Mouse (Mus musculus) adrenal gland, postnatal 14 days (tissue): ENCODE data around the gene Tln2. TPM values are rescaled to one million over a fixed set of nuclear protein-coding genes. Genes with fewer than 3 reads are reported as not detected.

Experiments used
- DNase-seq: peaks from one replicate; pipeline ENCODE4 v3.0.0; 2021; ENCODE audit warnings: mixed read lengths
- long read RNA-seq, 2 experiments: library from polyadenylated mRNA; stranded (forward); transcript quantifications; one replicate each; pipeline ENCODE4 v2.0.0; 2021
- total RNA-seq: library from RNA; stranded (reverse); gene quantifications from 2 replicates; pipeline ENCODE4 v1.2.3, GENCODE M21; 2021

Gene Tln2
- 24.6 and 27.1 TPM in 2 replicates for total RNA-seq
- long read RNA-seq, experiment 1, partial matches to known transcripts: 5 of 10 reads
- long read RNA-seq, experiment 1, other reads (novel, unspliced or antisense): 5 of 10 reads
- long read RNA-seq, experiment 2, partial matches to known transcripts: 4 of 9 reads
- long read RNA-seq, experiment 2, other reads (novel, unspliced or antisense): 5 of 9 reads

- DNase-seq: no peak
Observed at GRCm38 (mm10) chr9:67559603-67560002, at the start of gene Tln2. Gene Tln2 (minus strand): TSS chr9:67559703.

- DNase-seq: no peak
Observed at GRCm38 (mm10) chr9:67609226-67609625, 49.7 kb upstream of the Tln2 start.

- no peak for DNase-seq
Observed at GRCm38 (mm10) chr9:67607786-67608366, 48.4 kb upstream of the Tln2 start.

- no peak for DNase-seq
Observed at GRCm38 (mm10) chr9:67607268-67607667, 47.8 kb upstream of the Tln2 start.

GRCm38 (mm10) chr9:67605867-67606435 is 46.4 kb upstream of the Tln2 start:
- no peak for DNase-seq

GRCm38 (mm10) chr9:67604940-67605339 is 45.4 kb upstream of the Tln2 start:
- no peak for DNase-seq

- DNase-seq: no peak
Observed at GRCm38 (mm10) chr9:67602347-67602746, 42.8 kb upstream of the Tln2 start.

GRCm38 (mm10) chr9:67595221-67595620 is 35.7 kb upstream of the Tln2 start:
- DNase-seq: no peak

- DNase-seq: no peak
Observed at GRCm38 (mm10) chr9:67593469-67594141, 34.1 kb upstream of the Tln2 start.

GRCm38 (mm10) chr9:67592726-67593125 is 33.2 kb upstream of the Tln2 start:
- no peak for DNase-seq

- DNase-seq: no peak
Observed at GRCm38 (mm10) chr9:67587111-67587510, 27.6 kb upstream of the Tln2 start.

- DNase-seq: no peak
Observed at GRCm38 (mm10) chr9:67586489-67586888, 27.0 kb upstream of the Tln2 start.

GRCm38 (mm10) chr9:67584871-67585270 is 25.4 kb upstream of the Tln2 start:
- DNase-seq: peak; percentile 32

GRCm38 (mm10) chr9:67581581-67582280 is 22.2 kb upstream of the Tln2 start:
- DNase-seq: no peak

GRCm38 (mm10) chr9:67579541-67579940 is 20.0 kb upstream of the Tln2 start:
- DNase-seq: peak; percentile 29

GRCm38 (mm10) chr9:67574721-67575248 is 15.3 kb upstream of the Tln2 start:
- DNase-seq: no peak

- no peak for DNase-seq
Observed at GRCm38 (mm10) chr9:67573683-67573979, 14.1 kb upstream of the Tln2 start.

GRCm38 (mm10) chr9:67572790-67573682 is 13.5 kb upstream of the Tln2 start:
- DNase-seq: no peak

GRCm38 (mm10) chr9:67565801-67566258 is 6.3 kb upstream of the Tln2 start:
- peak; percentile 48 for DNase-seq

GRCm38 (mm10) chr9:67549811-67550501 is 9.5 kb downstream of the Tln2 start:
- no peak for DNase-seq

- DNase-seq: peak; percentile 27
Observed at GRCm38 (mm10) chr9:67549332-67549731, 10.2 kb downstream of the Tln2 start.
